Mouse (Mus musculus): ENCODE measurements at regions not wholly inside any gene's neighbourhood (a gene's known extent, or its start where the extent isn't known, plus 50 kb on each side); places are given as distances from the start of the nearest gene placed in this dataset.

- TF ChIP-seq CTCF (IDR thresholded peaks at IDR 0.05; ENCODE audit: low read depth), result no peak
- TF ChIP-seq EP300 (optimal IDR thresholded peaks at IDR 0.05), result no peak
These were observed 865.1 kb upstream of the Car8 start for GRCm38 (mm10) chr4:9103958-9104357.

Measured in stomach, postnatal 0 days (tissue).